Mouse (Mus musculus) intestine, embryonic 16.5 days (tissue): ENCODE measurements around the gene Cry1. TPM values are rescaled to one million over a fixed set of nuclear protein-coding genes. Genes with fewer than 3 reads are reported as not detected.

Experiments
- ATAC-seq: fragments of 200-750 bp; cut with Nextera tagmentation; 2 replicates; pipeline ENCODE4 v1.8.0; 2017; ENCODE audit warnings: moderate TSS enrichment, moderate library complexity
- H3K27ac ChIP-seq: fragments of 300-500 bp; sonication (generic); 2 replicates; pipeline ENCODE4 v1.5.1; 2014; ENCODE audit warnings: mild to moderate bottlenecking, low read length
- H3K27me3 ChIP-seq: fragments of 300-500 bp; sonication (generic); replicated peaks from 2 replicates; pipeline ENCODE4 v1.6.1; 2014; ENCODE audit warnings: low read length, control low read depth, mixed read lengths; ENCODE audit not compliant: control insufficient read depth, insufficient read depth
- H3K36me3 ChIP-seq: fragments of 300-500 bp; sonication (generic); 2 replicates; pipeline ENCODE4 v1.6.1; 2014; ENCODE audit warnings: low read length, control low read depth; ENCODE audit not compliant: control insufficient read depth, insufficient read depth
- H3K4me1 ChIP-seq: fragments of 300-500 bp; sonication (generic); 2 replicates; pipeline ENCODE4 v1.6.1; 2014; ENCODE audit warnings: low read length, control low read depth, mixed read lengths; ENCODE audit not compliant: control insufficient read depth, insufficient read depth
- H3K4me2 ChIP-seq: fragments of 300-500 bp; sonication (generic); 2 replicates; pipeline ENCODE4 v1.6.1; 2014; ENCODE audit warnings: low read depth, low read length, control low read depth
- H3K4me3 ChIP-seq: fragments of 300-500 bp; sonication (generic); 2 replicates; pipeline ENCODE4 v1.5.1; 2014; ENCODE audit warnings: mild to moderate bottlenecking, low read length
- H3K9ac ChIP-seq: fragments of 300-500 bp; sonication (generic); 2 replicates; pipeline ENCODE4 v1.6.1; 2014; ENCODE audit warnings: low read depth, low read length
- H3K9me3 ChIP-seq: fragments of 300-500 bp; sonication (generic); 2 replicates; pipeline ENCODE4 v1.6.1; 2016; ENCODE audit warnings: low read length, control low read depth; ENCODE audit not compliant: control insufficient read depth
- WGBS: fragments of 180-500 bp; shearing (Covaris S2); extraction: QIAGEN DNeasy Blood & Tissue Kit; methylation state at CpG from one replicate; pipeline ENCODE4 v1.1.7; 2014; 5-methylcytosine and 5-hydroxymethylcytosine counted together
- polyA plus RNA-seq: library from polyadenylated mRNA; unstranded; fragments of >200 nt; fragmentation: Nextera tagmentation; extraction: Ambion mirVana; gene quantifications from 2 replicates; pipeline ENCODE4 v1.2.1, GENCODE M21; 2015

Gene Cry1
- polyA plus RNA-seq, 1 experiment from 2014 or later = 23.9 TPM

DNA sequence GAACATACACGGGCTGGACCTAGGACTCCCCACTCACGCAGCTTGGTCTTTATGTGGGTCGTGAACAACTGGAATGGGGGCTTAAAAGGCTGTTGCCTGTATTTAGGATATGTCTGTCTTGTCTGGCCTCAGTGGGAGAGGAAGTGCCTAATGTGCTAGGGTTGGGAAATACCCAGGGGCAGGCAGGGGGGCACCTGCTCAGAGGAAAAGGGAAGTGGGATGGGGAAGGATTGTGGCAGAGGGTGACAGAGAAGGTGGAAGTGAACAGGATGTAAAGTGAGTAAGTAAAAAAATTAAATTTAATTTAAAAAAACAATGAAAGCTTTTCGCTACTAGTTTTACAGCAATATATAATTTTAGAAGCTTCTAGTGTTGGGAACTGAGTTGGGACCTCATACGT lies 9.7 kb upstream of the Cry1 start:
- Histone ChIP-seq H3K36me3 (no peaks in the 10 kb centered on the region), H3K27ac (no peak overlapping the region), H3K27me3 (no peaks in the 10 kb centered on the region), H3K4me1 (no peaks in the 10 kb centered on the region), H3K4me3 (no peak overlapping the region), H3K9me3 (no peaks in the 10 kb centered on the region), H3K9ac (no peak overlapping the region), H3K4me2 (no peak overlapping the region)
- no peak for ATAC-seq
- WGBS = 77% methylated on average over 5 of the region's 5 CpGs

DNA sequence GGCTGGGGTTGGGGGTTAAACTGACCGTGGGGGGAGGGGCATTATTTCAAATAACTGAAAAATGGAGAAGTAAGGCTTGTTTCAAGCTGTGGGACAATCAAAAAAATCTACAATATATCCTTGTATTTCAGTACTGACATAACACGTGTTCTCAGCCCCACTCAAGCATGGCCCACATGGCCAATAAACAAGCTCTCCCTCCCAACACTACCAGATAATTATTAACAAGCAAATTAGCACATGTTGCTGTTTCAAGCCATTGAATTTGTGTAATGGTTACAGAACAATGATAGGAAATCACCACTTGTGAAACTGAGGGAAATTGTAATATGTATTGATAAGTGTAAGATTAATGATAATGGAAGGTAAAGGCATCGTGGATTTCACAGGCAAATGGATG lies 8.5 kb upstream of the Cry1 start:
- ATAC-seq = no peak
- no peak overlapping the region for H3K9ac ChIP-seq
- WGBS = 72% methylated on average over 3 of the region's 3 CpGs
- H3K9me3 ChIP-seq = no peaks in the 10 kb centered on the region
- no peak overlapping the region for H3K4me2 ChIP-seq
- no peak overlapping the region for H3K4me3 ChIP-seq
- H3K36me3 ChIP-seq = no peaks in the 10 kb centered on the region
- no peaks in the 10 kb centered on the region for H3K27me3 ChIP-seq
- no peak overlapping the region for H3K27ac ChIP-seq
- no peaks in the 10 kb centered on the region for H3K4me1 ChIP-seq

DNA sequence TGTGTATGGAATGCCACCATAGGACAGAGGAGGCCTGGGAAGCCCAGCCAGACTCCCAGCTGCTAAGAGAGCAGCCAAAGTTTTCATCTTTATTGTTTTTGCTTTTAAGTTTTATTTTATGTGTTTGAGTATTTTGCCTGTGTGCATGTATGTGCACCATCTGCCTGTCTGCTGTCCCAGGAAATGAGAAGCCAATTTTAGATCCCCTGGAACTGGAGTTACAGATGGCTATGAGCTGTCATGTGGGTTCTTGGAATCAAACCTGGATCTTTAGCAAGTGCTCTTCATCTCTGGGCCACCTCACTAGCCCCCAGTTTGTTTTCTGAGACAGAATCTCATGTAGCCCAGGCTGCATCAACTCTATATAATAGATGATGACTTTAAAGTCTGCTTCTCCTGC lies 5.8 kb upstream of the Cry1 start:
- no peaks in the 10 kb centered on the region for H3K9me3 ChIP-seq
- no peak overlapping the region for H3K9ac ChIP-seq
- H3K27me3 ChIP-seq = no peaks in the 10 kb centered on the region
- H3K4me1 ChIP-seq = no peaks in the 10 kb centered on the region
- ATAC-seq = no peak
- no peak overlapping the region for H3K4me3 ChIP-seq
- H3K4me2 ChIP-seq = no peak overlapping the region
- H3K36me3 ChIP-seq = no peaks in the 10 kb centered on the region
- H3K27ac ChIP-seq = no peak overlapping the region

DNA sequence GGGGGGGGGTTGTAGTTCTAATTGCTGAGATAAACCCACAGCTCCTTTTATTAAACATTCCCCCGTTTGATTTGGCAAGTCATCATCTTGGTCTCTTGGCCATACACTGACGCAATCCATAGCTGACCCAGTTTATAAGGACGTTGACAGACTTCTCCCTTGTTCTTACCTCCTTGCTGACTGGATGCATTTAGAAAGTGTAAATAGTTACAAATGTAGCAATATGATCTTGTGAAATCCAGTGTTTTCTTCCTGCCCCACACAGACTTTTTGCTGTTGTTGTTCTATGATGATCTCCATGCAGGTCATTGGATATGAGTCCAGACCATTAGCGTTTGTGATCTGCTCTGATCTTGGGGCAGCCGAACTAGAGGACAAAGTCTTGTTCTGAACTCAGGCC lies 5.1 kb upstream of the Cry1 start:
- Histone ChIP-seq H3K4me2 (no peak overlapping the region), H3K36me3 (no peaks in the 10 kb centered on the region), H3K27me3 (no peaks in the 10 kb centered on the region), H3K9ac (no peak overlapping the region), H3K4me3 (no peak overlapping the region), H3K4me1 (no peaks in the 10 kb centered on the region), H3K27ac (no peak overlapping the region), H3K9me3 (no peaks in the 10 kb centered on the region)
- no peak for ATAC-seq
- WGBS = 77% methylated on average over 5 of the region's 5 CpGs

DNA sequence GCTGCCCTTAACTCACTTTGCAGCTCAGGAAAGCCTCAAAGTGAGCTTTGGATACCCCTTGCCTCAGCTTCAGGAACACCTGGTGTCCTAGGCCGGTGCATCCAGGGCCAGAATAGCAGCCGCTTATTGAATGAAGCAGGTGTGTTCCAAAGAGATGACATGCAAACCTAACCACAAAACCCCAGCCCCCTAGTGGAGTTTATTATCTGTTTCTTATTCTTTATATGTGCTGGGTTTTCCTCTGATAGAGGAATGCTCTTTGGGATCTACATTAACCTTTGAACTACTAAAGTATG lies 1.6 kb upstream of the Cry1 start:
- no peaks in the 10 kb centered on the region for H3K27me3 ChIP-seq
- H3K9ac ChIP-seq = no peak overlapping the region
- no peak overlapping the region for H3K27ac ChIP-seq
- no peak overlapping the region for H3K4me3 ChIP-seq
- 92% methylated on average over 2 of the region's 2 CpGs for WGBS
- no peak for ATAC-seq
- H3K36me3 ChIP-seq = no peaks in the 10 kb centered on the region
- no peaks in the 10 kb centered on the region for H3K9me3 ChIP-seq
- 0 out of 2 replicates have a peak, but pooled peaks cover 2% of the 10 kb centered on the region for H3K4me1 ChIP-seq
- H3K4me2 ChIP-seq = no peak overlapping the region

DNA sequence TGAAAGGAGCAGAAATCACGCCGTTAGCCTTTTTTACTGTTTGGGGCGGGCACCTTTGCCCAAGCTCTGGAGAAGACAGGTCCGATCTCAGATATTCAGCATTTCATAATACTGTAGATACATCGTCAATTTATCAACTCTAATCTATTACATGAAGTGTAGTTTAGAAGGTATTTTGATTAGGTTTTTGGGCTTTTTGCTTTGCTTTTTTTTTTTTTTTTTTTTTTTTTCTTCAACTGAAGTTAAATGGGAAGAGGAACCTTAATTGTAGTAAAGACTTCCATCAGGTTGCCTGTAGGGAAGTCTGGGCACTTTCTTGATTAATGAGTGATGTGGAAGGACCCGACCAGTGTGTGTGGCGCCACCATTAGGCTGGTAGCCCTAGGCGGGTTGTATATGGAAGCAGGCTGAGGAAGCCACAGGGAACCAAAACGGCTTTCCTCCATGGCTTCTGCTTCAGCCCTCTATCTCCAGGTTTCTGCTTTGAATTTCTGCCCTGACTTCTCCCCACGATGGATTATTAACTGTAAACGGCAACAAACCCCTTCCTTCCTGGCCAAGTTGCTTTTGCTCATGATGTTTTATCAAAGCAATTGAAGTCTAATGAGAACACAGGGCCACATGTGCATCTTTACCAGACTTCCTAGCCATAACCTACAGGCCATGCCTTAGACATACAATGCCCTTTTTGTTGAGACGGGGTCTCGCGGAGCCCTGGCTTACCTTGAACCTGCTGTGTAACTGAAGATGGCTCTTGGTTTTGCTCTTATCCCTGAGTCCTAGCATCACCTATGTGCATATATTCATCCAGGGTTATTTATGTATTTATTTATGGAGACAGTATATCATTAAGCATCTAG lies 1.0 kb upstream of the Cry1 start:
- Histone ChIP-seq H3K9ac (peak overlapping the region; percentile 87), H3K27me3 (no peaks in the 10 kb centered on the region), H3K9me3 (no peaks in the 10 kb centered on the region), H3K4me3 (peak overlapping the region; percentile 88), H3K4me1 (0 out of 2 replicates have a peak, but pooled peaks cover 2% of the 10 kb centered on the region), H3K4me2 (peak overlapping the region; percentile 91), H3K36me3 (no peaks in the 10 kb centered on the region), H3K27ac (peak overlapping the region; percentile 93)
- ATAC-seq = no peak
- 29% methylated on average over 14 of the region's 14 CpGs for WGBS

DNA sequence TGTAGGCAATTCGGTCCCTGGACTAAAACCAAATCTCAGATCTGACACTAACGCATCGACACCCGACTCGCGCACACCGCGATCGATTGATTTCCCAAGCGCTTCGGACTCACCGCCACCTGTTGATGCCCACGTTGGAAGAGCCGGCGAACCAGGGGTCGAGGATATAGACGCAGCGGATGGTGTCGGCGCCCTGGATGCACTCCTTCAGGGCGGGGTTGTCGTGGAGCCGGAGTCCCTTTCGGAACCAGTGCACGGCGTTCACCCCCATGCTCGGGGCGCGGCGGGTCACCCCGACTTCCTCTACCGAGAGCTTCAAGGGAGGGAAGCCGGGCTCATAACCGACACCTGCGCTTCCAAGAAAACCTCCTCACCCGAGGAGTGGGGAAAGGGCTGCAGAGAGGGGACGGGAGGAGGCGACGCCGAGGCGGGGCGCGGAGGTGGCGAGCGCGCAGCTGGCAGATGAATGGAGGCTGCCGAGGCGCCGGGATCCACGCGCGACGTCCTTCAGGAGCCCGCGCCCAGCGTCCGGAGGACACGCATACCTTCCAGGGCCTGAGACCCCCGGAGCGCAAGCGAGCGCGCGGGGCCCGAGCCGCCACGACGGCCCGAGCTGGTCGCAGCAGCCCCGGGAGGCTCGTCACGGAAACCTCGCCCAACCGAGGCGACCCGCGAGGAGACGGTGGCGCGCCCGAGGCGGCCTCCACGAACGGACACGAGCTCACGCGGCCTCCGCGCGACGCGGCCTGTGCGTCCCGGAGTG lies 482 bp downstream of the Cry1 start:
- H3K4me2 ChIP-seq = peak overlapping the region; percentile 87
- H3K27ac ChIP-seq = peak overlapping the region; percentile 53; the same call in 1 of the 2 replicates
- 0 out of 2 replicates have a peak, but pooled peaks cover 2% of the 10 kb centered on the region for H3K4me1 ChIP-seq
- under 1% methylated on average over 88 of the region's 95 CpGs for WGBS
- peak overlapping the region; percentile 88 for H3K4me3 ChIP-seq
- H3K27me3 ChIP-seq = no peaks in the 10 kb centered on the region
- no peaks in the 10 kb centered on the region for H3K36me3 ChIP-seq
- no peaks in the 10 kb centered on the region for H3K9me3 ChIP-seq
- peak overlapping the region; percentile 87 for H3K9ac ChIP-seq
- ATAC-seq = peak; percentile 37

DNA sequence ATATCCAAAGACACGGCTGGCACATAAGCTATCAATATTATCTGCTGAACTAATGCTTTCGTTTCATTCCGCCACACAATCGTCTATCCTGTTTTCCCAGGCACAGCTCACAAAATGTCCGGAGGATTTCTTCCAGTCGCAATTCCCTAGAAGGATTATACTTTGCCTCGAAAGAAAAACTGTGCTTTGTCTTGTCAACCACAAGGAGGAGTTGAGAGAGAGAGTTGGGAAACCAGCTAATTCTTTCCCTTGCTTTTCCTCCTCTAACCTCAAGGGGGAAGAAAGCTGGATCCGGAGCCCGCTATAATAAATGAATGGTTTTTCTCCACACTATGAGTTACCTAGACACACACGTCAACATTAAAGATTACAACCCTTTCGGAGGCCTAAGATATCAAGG lies 1.2 kb downstream of the Cry1 start:
- peak overlapping the region; percentile 87 for H3K4me2 ChIP-seq
- 1% methylated on average over 11 of the region's 11 CpGs for WGBS
- no peaks in the 10 kb centered on the region for H3K27me3 ChIP-seq
- 0 out of 2 replicates have a peak, but pooled peaks cover 2% of the 10 kb centered on the region for H3K4me1 ChIP-seq
- H3K4me3 ChIP-seq = peak overlapping the region; percentile 88
- no peak overlapping the region for H3K27ac ChIP-seq
- peak overlapping the region; percentile 46; the same call in 1 of the 2 replicates for H3K9ac ChIP-seq
- no peaks in the 10 kb centered on the region for H3K9me3 ChIP-seq
- no peaks in the 10 kb centered on the region for H3K36me3 ChIP-seq
- ATAC-seq = peak; percentile 24

DNA sequence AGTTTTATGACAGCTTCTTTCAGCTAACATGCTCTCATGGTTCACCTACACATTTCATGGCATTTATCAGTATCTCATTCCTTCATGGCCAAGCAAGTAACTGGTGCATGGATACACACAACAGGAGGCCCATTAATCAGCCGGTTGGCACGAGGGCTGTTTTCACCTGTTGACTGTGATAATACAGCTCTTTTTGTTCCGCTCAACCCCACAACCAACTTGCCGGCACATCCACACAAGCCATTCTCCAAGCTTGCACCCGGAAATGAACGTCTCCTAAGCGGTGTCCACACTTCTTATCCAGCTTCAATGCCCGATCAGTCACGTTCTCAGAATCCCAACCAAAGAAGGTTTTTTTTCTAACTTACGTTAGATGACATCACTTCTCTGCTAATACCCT lies 2.1 kb downstream of the Cry1 start:
- Histone ChIP-seq H3K4me3 (peak overlapping the region; percentile 88; the same call in 1 of the 2 replicates), H3K36me3 (no peaks in the 10 kb centered on the region), H3K4me2 (peak overlapping the region; percentile 53; the same call in 1 of the 2 replicates), H3K4me1 (0 out of 2 replicates have a peak, but pooled peaks cover 2% of the 10 kb centered on the region), H3K27ac (no peak overlapping the region), H3K9me3 (no peaks in the 10 kb centered on the region), H3K27me3 (no peaks in the 10 kb centered on the region), H3K9ac (no peak overlapping the region)
- no peak for ATAC-seq
- 86% methylated on average over 10 of the region's 10 CpGs for WGBS
